Mouse (Mus musculus): Measurements from ENCODE around the gene Foxm1. TPM values are rescaled to one million over a fixed set of nuclear protein-coding genes. Genes with fewer than 3 reads are reported as not detected.

Gene Foxm1
- polyA plus RNA-seq, 1 experiment from 2014 or later: 17.3 TPM

GRCm38 (mm10) chr6:128385026-128385425, 22.3 kb downstream of the Foxm1 start:
- no peak overlapping the region for H3K4me3 ChIP-seq (ENCODE audit: low read depth, low read length)

GRCm38 (mm10) chr6:128389185-128389584, 26.4 kb downstream of the Foxm1 start:
- no peak overlapping the region for H3K9ac ChIP-seq (ENCODE audit: low read depth, low read length)
- no peaks in the 10 kb centered on the region for H3K4me1 ChIP-seq (ENCODE audit: control insufficient read depth, low read depth, low read length)
- H3K27me3 ChIP-seq (ENCODE audit: control insufficient read depth, insufficient read depth, low read depth, low read length): no peaks in the 10 kb centered on the region
- H3K4me2 ChIP-seq (ENCODE audit: low read depth, low read length): no peak overlapping the region
- H3K36me3 ChIP-seq (ENCODE audit: control insufficient read depth, insufficient read depth): no peaks in the 10 kb centered on the region
- no peaks in the 10 kb centered on the region for H3K9me3 ChIP-seq (replicated peaks; ENCODE audit: control insufficient read depth, low read length)
- 54% methylated on average over 1 of the region's 1 CpGs for WGBS (ENCODE audit: insufficient replicate concordance)
- no peak overlapping the region for H3K4me3 ChIP-seq (ENCODE audit: low read depth, low read length)
- ATAC-seq (ENCODE audit: low read depth): no peak
- no peak overlapping the region for H3K27ac ChIP-seq (ENCODE audit: low read length)

More at GRCm38 (mm10) chr6:128385026-128385425, 22.3 kb downstream of the Foxm1 start:
- WGBS (ENCODE audit: insufficient replicate concordance): 53% methylated on average over 1 of the region's 1 CpGs
- Histone ChIP-seq H3K4me2 (ENCODE audit: low read depth, low read length) (no peak overlapping the region), H3K9ac (ENCODE audit: low read depth, low read length) (no peak overlapping the region), H3K27me3 (ENCODE audit: control insufficient read depth, insufficient read depth, low read depth, low read length) (no peaks in the 10 kb centered on the region), H3K36me3 (ENCODE audit: control insufficient read depth, insufficient read depth) (no peaks in the 10 kb centered on the region), H3K9me3 (replicated peaks; ENCODE audit: control insufficient read depth, low read length) (no peaks in the 10 kb centered on the region), H3K27ac (ENCODE audit: low read length) (no peak overlapping the region), H3K4me1 (ENCODE audit: control insufficient read depth, low read depth, low read length) (no peaks in the 10 kb centered on the region)
- ATAC-seq (ENCODE audit: low read depth): no peak

- no peak overlapping the region for H3K27ac ChIP-seq (ENCODE audit: low read length)
- no peaks in the 10 kb centered on the region for H3K36me3 ChIP-seq (ENCODE audit: control insufficient read depth, insufficient read depth)
- ATAC-seq (ENCODE audit: low read depth): no peak
- H3K27me3 ChIP-seq (ENCODE audit: control insufficient read depth, insufficient read depth, low read depth, low read length): no peaks in the 10 kb centered on the region
- H3K9me3 ChIP-seq (replicated peaks; ENCODE audit: control insufficient read depth, low read length): no peaks in the 10 kb centered on the region
- H3K4me1 ChIP-seq (ENCODE audit: control insufficient read depth, low read depth, low read length): no peaks in the 10 kb centered on the region
- 7% methylated on average over 1 of the region's 1 CpGs for WGBS (ENCODE audit: insufficient replicate concordance)
- no peak overlapping the region for H3K9ac ChIP-seq (ENCODE audit: low read depth, low read length)
- no peak overlapping the region for H3K4me3 ChIP-seq (ENCODE audit: low read depth, low read length)
- H3K4me2 ChIP-seq (ENCODE audit: low read depth, low read length): no peak overlapping the region
These were observed 27.9 kb downstream of the Foxm1 start for GRCm38 (mm10) chr6:128390683-128391082.

- H3K27ac ChIP-seq (ENCODE audit: low read length): peak overlapping the region; percentile 66
- no peaks in the 10 kb centered on the region for H3K9me3 ChIP-seq (replicated peaks; ENCODE audit: control insufficient read depth, low read length)
- H3K4me1 ChIP-seq (ENCODE audit: control insufficient read depth, low read depth, low read length): no peaks in the 10 kb centered on the region
- peak; percentile 79 for ATAC-seq (ENCODE audit: low read depth)
- H3K27me3 ChIP-seq (ENCODE audit: control insufficient read depth, insufficient read depth, low read depth, low read length): no peaks in the 10 kb centered on the region
- 0 out of 2 replicates have a peak overlapping the region, but pooled peaks have one; percentile 9 for H3K4me2 ChIP-seq (ENCODE audit: low read depth, low read length)
- H3K9ac ChIP-seq (ENCODE audit: low read depth, low read length): no peak overlapping the region
- H3K4me3 ChIP-seq (ENCODE audit: low read depth, low read length): no peak overlapping the region
- H3K36me3 ChIP-seq (ENCODE audit: control insufficient read depth, insufficient read depth): no peaks in the 10 kb centered on the region
- 51% methylated on average over 7 of the region's 7 CpGs for WGBS (ENCODE audit: insufficient replicate concordance)
These were observed 35.0 kb downstream of the Foxm1 start for GRCm38 (mm10) chr6:128397574-128398261.

- Histone ChIP-seq H3K4me2 (ENCODE audit: low read depth, low read length) (peak within 1 kb of the TSS; percentile 30), H3K36me3 (ENCODE audit: control insufficient read depth, insufficient read depth) (no peaks in the 10 kb centered on the region), H3K27me3 (ENCODE audit: control insufficient read depth, insufficient read depth, low read depth, low read length) (no peaks in the 10 kb centered on the region), H3K4me3 (ENCODE audit: low read depth, low read length) (peak within 1 kb of the TSS; percentile 26; the same call in 1 of the 2 replicates), H3K27ac (ENCODE audit: low read length) (peak within 1 kb of the TSS; percentile 66), H3K9me3 (replicated peaks; ENCODE audit: control insufficient read depth, low read length) (no peaks in the 10 kb centered on the region), H3K4me1 (ENCODE audit: control insufficient read depth, low read depth, low read length) (no peaks in the 10 kb centered on the region), H3K9ac (ENCODE audit: low read depth, low read length) (no peak within 1 kb of the TSS; the same call in 1 of the 2 replicates)
- ATAC-seq (ENCODE audit: low read depth): no peak
- 60% methylated on average over 3 of the region's 3 CpGs for WGBS (ENCODE audit: insufficient replicate concordance)
These were observed 36.2 kb downstream of the Foxm1 start, which contains the start of gene Nrip2 for GRCm38 (mm10) chr6:128398996-128399395. Nrip2 (plus strand) TSS chr6:128399296.

GRCm38 (mm10) chr6:128399421-128400185, 36.8 kb downstream of the Foxm1 start:
- peak overlapping the region; percentile 30 for H3K4me2 ChIP-seq (ENCODE audit: low read depth, low read length)
- no peaks in the 10 kb centered on the region for H3K27me3 ChIP-seq (ENCODE audit: control insufficient read depth, insufficient read depth, low read depth, low read length)
- no peaks in the 10 kb centered on the region for H3K36me3 ChIP-seq (ENCODE audit: control insufficient read depth, insufficient read depth)
- peak overlapping the region; percentile 26; the same call in 1 of the 2 replicates for H3K4me3 ChIP-seq (ENCODE audit: low read depth, low read length)
- peak; percentile 11; the same call in 1 of the 2 replicates for ATAC-seq (ENCODE audit: low read depth)
- WGBS (ENCODE audit: insufficient replicate concordance): 54% methylated on average over 21 of the region's 21 CpGs
- H3K4me1 ChIP-seq (ENCODE audit: control insufficient read depth, low read depth, low read length): no peaks in the 10 kb centered on the region
- no peak overlapping the region; the same call in 1 of the 2 replicates for H3K9ac ChIP-seq (ENCODE audit: low read depth, low read length)
- H3K9me3 ChIP-seq (replicated peaks; ENCODE audit: control insufficient read depth, low read length): no peaks in the 10 kb centered on the region
- no peak overlapping the region for H3K27ac ChIP-seq (ENCODE audit: low read length)

GRCm38 (mm10) chr6:128404708-128405107, 41.9 kb downstream of the Foxm1 start:
- Histone ChIP-seq H3K9me3 (replicated peaks; ENCODE audit: control insufficient read depth, low read length) (no peaks in the 10 kb centered on the region), H3K4me1 (ENCODE audit: control insufficient read depth, low read depth, low read length) (no peaks in the 10 kb centered on the region), H3K27me3 (ENCODE audit: control insufficient read depth, insufficient read depth, low read depth, low read length) (no peaks in the 10 kb centered on the region), H3K9ac (ENCODE audit: low read depth, low read length) (no peak overlapping the region), H3K4me3 (ENCODE audit: low read depth, low read length) (no peak overlapping the region), H3K36me3 (ENCODE audit: control insufficient read depth, insufficient read depth) (peaks cover 9% of the 10 kb centered on the region), H3K27ac (ENCODE audit: low read length) (no peak overlapping the region), H3K4me2 (ENCODE audit: low read depth, low read length) (no peak overlapping the region)
- ATAC-seq (ENCODE audit: low read depth): no peak
- 58% methylated on average over 5 of the region's 5 CpGs for WGBS (ENCODE audit: insufficient replicate concordance)

GRCm38 (mm10) chr6:128408544-128409125, 45.9 kb downstream of the Foxm1 start:
- no peak overlapping the region for H3K4me2 ChIP-seq (ENCODE audit: low read depth, low read length)
- peaks cover 13% of the 10 kb centered on the region for H3K36me3 ChIP-seq (ENCODE audit: control insufficient read depth, insufficient read depth)
- WGBS (ENCODE audit: insufficient replicate concordance): 71% methylated on average over 7 of the region's 7 CpGs
- H3K4me1 ChIP-seq (ENCODE audit: control insufficient read depth, low read depth, low read length): no peaks in the 10 kb centered on the region
- no peaks in the 10 kb centered on the region for H3K9me3 ChIP-seq (replicated peaks; ENCODE audit: control insufficient read depth, low read length)
- no peak overlapping the region for H3K4me3 ChIP-seq (ENCODE audit: low read depth, low read length)
- no peak overlapping the region for H3K27ac ChIP-seq (ENCODE audit: low read length)
- no peak overlapping the region for H3K9ac ChIP-seq (ENCODE audit: low read depth, low read length)
- no peaks in the 10 kb centered on the region for H3K27me3 ChIP-seq (ENCODE audit: control insufficient read depth, insufficient read depth, low read depth, low read length)
- ATAC-seq (ENCODE audit: low read depth): no peak

Measured in liver, embryonic 16.5 days (tissue).